Mouse (Mus musculus) layer of hippocampus, adult 8-10 months (tissue): ENCODE results near the gene Styk1. TPM values are rescaled to one million over a fixed set of nuclear protein-coding genes. Genes with fewer than 3 reads are reported as not detected.
"Not testable (repeated sequence)": the region's sequence is repeated elsewhere in the genome, so short reads cannot be mapped to it uniquely, and the experiment has no call there.

ENCODE experiments used
- DNase-seq, 2 experiments: peaks; one replicate each; pipeline ENCODE4 v3.0.0; 2022; ENCODE audit warnings: low spot score in 2 of 2
- total RNA-seq, 4 experiments: library from RNA; stranded (reverse); gene quantifications; 2 replicates each; pipeline ENCODE4 v1.2.4; 2022

The Styk1 gene
- total RNA-seq, 4 experiments from 2014 or later, result 0.21 to 0.45 (median 0.36) TPM

DNA sequence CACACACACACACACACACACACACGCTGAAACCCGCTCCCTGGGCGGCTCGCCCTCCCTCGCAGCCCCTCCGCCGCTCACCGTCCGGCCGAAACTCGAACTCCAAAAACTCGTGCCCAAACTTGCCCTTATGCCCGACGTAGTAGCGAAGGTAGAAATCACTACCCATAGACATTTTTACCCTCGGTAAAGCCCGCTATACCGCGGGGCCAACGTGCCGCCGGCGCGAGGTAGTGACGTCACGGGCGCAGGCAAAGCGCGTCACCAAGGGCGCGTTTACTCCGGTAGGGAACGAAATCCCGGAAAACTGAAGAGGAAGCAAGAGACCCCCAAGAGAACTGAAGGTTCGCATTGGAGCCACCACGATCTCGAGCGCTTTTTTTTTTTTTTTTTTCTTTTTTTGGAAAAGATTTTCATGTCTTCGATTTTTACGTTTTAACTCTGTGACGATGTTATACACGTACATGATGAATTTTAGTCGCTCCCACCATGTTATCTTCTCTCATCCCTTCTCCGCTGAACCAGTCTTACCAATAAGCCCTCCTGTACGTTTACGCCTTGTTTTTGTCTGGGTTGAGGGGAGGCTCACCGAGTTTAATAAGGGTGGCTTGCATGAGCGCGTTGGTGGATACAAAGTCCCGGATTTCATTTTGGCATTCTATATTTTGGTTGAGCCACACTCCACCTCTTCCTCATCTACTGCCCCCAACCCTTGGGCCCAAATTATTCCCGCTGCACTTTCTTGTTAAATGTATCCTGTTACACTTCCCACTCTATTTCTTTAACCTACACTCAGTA lies 60.2 kb downstream of the Styk1 start, which contains the start of gene Magohb:
TSS of gene Magohb (minus strand) at position 254 of the 798 bp plus-strand sequence.
- peak; percentile 60 to 83 for DNase-seq

DNA sequence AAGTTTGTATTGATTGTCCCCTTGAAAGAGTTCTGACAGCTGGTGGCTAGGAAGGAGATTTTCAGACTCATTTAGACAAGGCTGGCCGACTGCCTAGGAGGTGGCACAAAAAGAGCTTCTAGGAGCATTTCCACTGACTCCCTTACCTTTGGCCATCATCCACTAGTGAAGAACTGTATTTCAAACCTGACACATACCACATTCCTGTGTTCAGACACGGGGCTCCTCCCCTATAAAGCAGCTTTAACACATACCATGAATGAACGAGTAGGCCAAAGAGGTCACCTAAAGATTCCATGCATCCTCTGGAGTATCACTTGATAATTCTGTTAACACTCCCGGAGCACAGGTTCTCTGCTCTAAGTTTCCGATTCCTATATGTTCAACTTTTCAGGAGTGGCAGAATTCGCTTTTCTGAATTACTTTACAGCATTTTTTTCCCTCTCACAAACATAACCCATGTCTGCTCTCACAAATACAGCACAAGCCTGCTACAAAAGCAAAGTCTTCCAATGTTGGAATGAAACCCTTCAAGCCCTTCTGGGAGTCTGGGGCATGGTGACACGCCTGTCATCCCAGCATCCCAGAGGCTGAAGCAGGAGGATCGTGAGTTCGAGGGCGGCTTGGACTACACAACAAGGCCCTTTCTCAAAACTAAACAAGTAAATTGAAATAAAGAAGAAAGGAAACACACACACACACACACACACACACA lies 61.0 kb downstream of the Styk1 start:
- no peak for DNase-seq

DNA sequence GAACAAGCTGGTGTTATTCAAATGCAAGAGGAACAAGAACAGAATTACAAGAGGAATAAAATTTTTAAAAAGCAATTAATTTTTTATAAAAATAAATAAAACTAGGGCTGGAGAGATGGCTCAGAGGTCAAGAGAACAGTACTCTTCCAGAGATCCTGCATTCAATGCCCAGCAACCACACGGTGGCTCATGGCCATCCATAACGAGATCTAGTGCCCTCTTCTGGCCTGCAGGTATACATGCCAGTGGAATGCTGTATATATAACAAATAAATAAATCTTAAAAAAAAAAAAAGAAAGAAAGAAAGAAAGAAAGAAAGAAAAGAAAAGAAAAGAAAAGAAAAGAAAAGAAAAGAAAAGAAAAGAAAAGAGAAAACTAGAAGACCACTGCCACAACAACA lies 63.0 kb downstream of the Styk1 start:
- DNase-seq, result no peak

DNA sequence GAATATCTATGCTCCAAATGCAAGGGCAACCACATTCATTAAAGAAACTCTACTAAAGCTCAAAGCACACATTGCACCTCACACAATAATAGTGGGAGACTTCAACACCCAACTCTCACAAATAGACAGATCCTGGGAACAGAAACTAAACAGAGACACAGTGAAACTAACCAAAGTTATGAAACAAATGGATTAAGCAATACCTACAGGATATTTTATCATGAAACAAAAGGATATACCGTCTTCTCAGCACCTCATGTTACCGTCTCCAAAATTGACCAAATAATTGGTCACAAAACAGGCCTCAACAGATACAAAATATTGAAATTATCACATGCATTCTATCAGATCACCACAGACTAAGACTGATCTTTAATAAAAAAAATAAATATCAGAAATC lies 75.2 kb downstream of the Styk1 start:
- DNase-seq, result not testable (repeated sequence)

DNA sequence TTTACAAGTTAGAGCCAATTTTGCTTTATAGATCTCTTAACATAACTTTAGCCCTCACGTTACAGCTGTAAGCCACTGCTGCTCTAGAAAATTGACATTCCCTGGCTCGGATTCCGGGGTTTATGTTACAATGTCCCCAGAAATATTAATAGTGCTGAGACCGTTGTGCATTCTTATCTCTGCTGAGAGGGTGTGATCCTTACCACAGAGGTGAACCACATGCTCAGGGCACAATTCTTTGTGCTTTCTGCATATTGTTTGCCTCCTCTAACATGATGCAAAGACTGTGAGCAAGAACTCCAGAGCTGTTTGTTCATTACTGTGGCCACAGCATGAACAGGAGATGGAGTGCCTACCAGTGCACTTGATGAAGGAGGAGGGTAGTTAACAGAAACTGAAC lies 76.7 kb downstream of the Styk1 start:
- DNase-seq, result no peak

DNA sequence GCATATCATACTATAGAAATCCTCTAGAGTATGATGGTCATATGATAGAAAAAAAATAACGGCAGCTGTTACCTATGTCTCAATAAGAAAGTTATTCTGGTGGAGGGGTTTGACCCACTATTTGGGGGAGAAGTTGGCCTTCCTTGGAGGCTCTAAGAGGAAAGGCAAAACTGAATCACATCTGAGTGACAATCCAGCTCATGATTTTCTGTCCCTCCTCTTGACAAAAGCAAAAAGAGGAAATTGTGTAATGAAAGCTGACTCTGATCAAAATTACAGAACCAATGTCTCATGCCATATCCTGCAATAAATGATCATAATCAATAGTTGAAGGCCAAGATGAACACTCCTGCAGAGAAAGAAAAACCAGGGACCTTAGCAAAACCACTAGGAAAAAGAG lies 81.1 kb downstream of the Styk1 start:
- no peak for DNase-seq

DNA sequence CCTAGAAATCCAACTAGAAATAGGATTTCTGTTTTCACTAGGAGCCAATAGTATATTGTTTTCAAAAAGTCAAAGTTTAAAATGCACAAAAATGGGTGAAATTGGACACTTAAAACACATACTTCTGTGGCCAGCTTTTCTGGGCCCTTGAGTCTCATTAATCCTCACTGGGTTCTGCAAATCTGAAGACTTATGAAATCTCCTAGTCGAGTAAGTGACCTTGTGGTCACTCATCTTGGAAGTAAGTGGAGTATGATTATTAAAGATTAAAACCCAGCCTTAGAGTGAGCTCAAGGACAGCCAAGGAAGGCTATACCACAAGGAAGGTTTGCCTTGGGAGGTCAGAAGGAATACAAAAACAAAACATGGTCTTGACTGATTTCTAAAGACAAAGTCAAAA lies 83.1 kb downstream of the Styk1 start:
- DNase-seq, result no peak

DNA sequence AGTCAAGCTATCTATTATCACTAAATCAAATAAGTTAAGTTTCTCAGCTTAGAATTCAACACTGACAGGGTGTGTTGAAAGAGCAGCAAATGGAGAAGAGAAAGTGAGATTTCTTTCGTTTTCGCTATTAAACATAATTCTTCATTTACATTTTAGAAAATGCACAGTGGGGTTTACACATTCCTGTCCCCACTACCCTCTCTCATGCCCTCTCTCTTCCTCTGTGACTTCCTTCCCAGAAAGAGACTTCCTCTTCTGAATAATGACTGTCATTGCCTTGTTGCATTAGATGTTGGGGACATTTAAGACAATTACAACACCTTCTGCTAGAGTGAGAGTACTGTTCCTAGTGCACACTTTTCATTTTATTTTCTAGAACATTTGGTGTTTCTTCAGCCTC lies 83.8 kb downstream of the Styk1 start:
- DNase-seq, result no peak

DNA sequence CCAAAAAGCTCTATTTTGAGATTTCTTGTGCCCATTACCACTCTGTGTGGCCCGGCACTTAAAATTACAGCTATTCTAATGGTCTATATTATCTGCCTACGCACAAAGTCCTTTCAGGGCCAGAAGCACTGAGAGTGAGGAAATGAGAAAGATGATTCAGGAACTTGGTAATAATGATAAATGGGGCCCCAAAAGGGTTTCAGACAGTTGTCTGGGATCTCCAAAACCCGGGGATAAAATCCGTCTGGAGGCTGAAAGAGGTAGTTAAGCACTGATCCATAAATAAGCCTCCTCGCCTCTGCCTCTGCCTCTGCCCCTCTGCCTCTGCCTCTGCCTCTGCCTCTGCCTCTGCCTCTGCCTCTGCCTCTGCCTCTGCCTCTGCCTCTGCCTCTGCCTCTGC lies 89.2 kb downstream of the Styk1 start:
- DNase-seq, result no peak

DNA sequence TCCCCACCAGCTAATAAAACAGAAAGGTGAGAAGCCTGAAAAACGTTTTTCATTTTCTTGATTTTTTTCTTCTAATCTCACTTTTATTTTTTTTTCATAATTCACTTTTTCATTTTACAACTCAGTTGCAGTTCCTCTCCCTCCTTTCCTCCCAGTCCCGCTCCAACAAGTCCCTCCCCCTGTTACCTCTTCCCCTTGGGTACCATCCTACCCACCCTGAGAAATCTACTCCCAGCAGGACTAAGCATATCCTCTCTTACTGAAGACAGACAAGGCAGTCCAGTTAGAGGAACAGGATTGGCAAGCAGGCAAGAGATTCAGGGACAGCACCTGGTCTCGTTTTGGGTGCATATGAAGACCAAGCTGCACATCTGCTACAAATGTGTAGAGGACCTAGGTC lies 90.6 kb downstream of the Styk1 start:
- no peak for DNase-seq

DNA sequence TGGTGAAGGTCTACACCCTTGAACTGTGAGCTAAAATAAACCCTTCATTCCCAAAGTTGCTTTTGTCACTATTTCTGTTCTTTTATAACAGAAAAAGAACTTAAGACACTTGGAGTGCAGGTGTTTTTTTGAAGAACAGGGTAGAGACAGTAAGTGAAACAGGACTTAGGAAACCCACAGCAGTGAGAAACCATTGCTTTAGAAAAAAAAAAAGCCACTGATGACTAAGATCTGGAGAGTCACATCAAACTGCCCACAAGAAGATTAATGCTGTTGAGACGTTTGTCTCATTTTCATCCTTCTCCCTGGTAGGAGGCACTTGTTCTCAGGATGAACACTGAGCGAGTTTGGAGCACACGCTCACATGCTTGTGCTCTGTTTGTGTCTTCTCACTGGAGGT lies 91.4 kb downstream of the Styk1 start:
- no peak for DNase-seq

Other genes with a start within 250 kb of the Styk1 start
- 1 to 10 TPM in 1 of 4 experiments, under 1 TPM in 3; 0.55 to 1.1 (median 0.72) TPM for gene Klra2, start 106.2 kb downstream of the Styk1 start, total RNA-seq
- gene Magohb, start 60.4 kb downstream of the Styk1 start, total RNA-seq, result 10 to 100 TPM in 3 of 4 experiments, 1 to 10 TPM in 1; 8.9 to 13.8 (median 11.5) TPM
- 10 to 100 TPM; 40.4 to 46.0 (median 43.7) TPM for gene Ybx3, start 34.9 kb upstream of the Styk1 start, total RNA-seq
- gene 5430401F13Rik, start 132.8 kb upstream of the Styk1 start, total RNA-seq, result not detected
- gene Gm6619, start 132.8 kb upstream of the Styk1 start, total RNA-seq, result not detected